ENCODE assay signal across 12 mouse cellular contexts in the genomic region with DNA sequence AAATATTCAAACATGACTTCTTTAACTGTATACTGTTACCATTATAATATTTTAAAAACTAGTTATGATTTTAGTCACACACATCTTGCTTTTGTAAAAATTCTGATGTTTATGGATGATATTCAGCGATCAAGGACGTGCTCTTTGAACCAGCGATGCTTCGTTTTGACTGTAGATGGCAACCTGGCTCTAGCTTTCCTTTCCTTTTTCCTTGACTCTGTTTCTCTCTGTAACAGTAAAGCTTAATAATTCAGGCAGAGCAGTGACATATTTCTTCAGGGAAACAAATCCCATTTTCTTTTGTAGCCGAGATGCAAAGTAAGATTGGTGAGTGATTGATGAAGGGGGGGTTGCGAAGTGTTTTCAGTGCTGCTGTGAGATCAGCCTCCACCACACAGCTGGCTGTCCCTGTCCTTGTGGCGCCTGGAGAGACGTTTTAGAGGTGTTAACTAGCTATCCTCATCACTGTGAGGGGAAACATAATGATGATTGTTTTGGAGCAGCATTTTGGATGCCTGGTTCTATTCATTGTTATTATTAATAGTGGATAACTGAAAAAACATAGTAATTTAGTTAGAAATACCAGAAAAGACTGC.
DNase-seq lines count a peak whose midpoint lies in the region; ATAC-seq and TF ChIP-seq lines count a peak whose summit lies in the region.
"Had no signal": no experiment of that assay in that cellular context is flagged by ENCODE, and none has a peak within 500 bp of the region (broad histone marks: within the 10 kb centered on the region; RNA-seq: fewer than 3 reads in every experiment).

No protein-coding gene starts in this region.

- no peak for TF ChIP-seq POLR2A in cortical plate, adult 2 months (IDR thresholded peaks at IDR 0.05; ENCODE audit: extremely low read depth, insufficient read depth, low read length)

- H3K4me1 ChIP-seq in midbrain, embryonic 14.5 days (ENCODE audit: control insufficient read depth, insufficient read depth, low read length) = no peaks in the 10 kb centered on the region
- H3K4me1 ChIP-seq in midbrain, embryonic 11.5 days (ENCODE audit: control insufficient read depth, insufficient read depth, low read length) = no peaks in the 10 kb centered on the region
- H3K4me1 ChIP-seq in cortical plate, adult 2 months (ENCODE audit: control insufficient read depth, insufficient read depth, low read length) = peaks cover 2% of the 10 kb centered on the region; the same call in 1 of the 2 replicates
- H3K4me1 ChIP-seq in neural tube, embryonic 14.5 days (ENCODE audit: control insufficient read depth, insufficient read depth, low read length) = no peaks in the 10 kb centered on the region

- no peaks in the 10 kb centered on the region for H3K27me3 ChIP-seq in midbrain, embryonic 14.5 days (ENCODE audit: control insufficient read depth, insufficient read depth, low read length)
- no peaks in the 10 kb centered on the region for H3K27me3 ChIP-seq in midbrain, embryonic 11.5 days (ENCODE audit: control insufficient read depth, insufficient read depth, low read length)
- H3K27me3 ChIP-seq in neural tube, embryonic 14.5 days (ENCODE audit: control insufficient read depth, insufficient read depth, low read length) = no peaks in the 10 kb centered on the region

- no peak for DNase-seq in gastrocnemius, adult 2 months
- no peak for DNase-seq in gastrocnemius, postnatal 25 days
- DNase-seq in midbrain, embryonic 14.5 days = peak; percentile 83
- DNase-seq in midbrain, embryonic 11.5 days (ENCODE audit: low spot score, missing footprints) = no peak
- DNase-seq in frontal cortex, postnatal 14 days (ENCODE audit: low spot score in 2 of 2) = no peak
- DNase-seq: adrenal gland, postnatal 14 days; cerebellum, adult 18-20 months; kidney, postnatal 4 days; thymus, adult 2 months had no signal

- no peak overlapping the region for H3K4me3 ChIP-seq in gastrocnemius, adult 2 months
- H3K4me3 ChIP-seq in midbrain, embryonic 14.5 days (replicated peaks; ENCODE audit: low read depth, low read length) = no peak overlapping the region
- no peak overlapping the region for H3K4me3 ChIP-seq in midbrain, embryonic 11.5 days (ENCODE audit: low read depth, low read length)
- H3K4me3 ChIP-seq in cortical plate, adult 2 months (ENCODE audit: insufficient read depth, low read length) = no peak overlapping the region
- no peak overlapping the region for H3K4me3 ChIP-seq in neural tube, embryonic 14.5 days (ENCODE audit: low read depth, low read length)

- no peaks in the 10 kb centered on the region for H3K9me3 ChIP-seq in midbrain, embryonic 14.5 days (ENCODE audit: control insufficient read depth, low read length)
- H3K9me3 ChIP-seq in midbrain, embryonic 11.5 days (ENCODE audit: control insufficient read depth, low read length) = no peaks in the 10 kb centered on the region
- H3K9me3 ChIP-seq in neural tube, embryonic 14.5 days (ENCODE audit: control insufficient read depth, low read length) = no peaks in the 10 kb centered on the region

- TF ChIP-seq CTCF in gastrocnemius, adult 2 months (IDR thresholded peaks at IDR 0.05) = peak; percentile 28; the same call in 1 of the 2 replicates
- TF ChIP-seq CTCF in cortical plate, adult 2 months (IDR thresholded peaks at IDR 0.05; ENCODE audit: extremely low read depth, insufficient read depth, low read length) = peak; percentile 59

- no peak overlapping the region for H3K4me2 ChIP-seq in midbrain, embryonic 14.5 days (ENCODE audit: low read length)
- no peak overlapping the region for H3K4me2 ChIP-seq in midbrain, embryonic 11.5 days
- no peak overlapping the region for H3K4me2 ChIP-seq in neural tube, embryonic 14.5 days (ENCODE audit: low read depth, low read length)

- 0 out of 2 replicates have a peak overlapping the region, but pooled peaks have one; percentile 21 for H3K9ac ChIP-seq in midbrain, embryonic 14.5 days (replicated peaks; ENCODE audit: low read length)
- no peak overlapping the region for H3K9ac ChIP-seq in midbrain, embryonic 11.5 days (ENCODE audit: low read length)
- H3K9ac ChIP-seq in neural tube, embryonic 14.5 days (replicated peaks; ENCODE audit: low read depth, low read length) = no peak overlapping the region
- H3K9ac ChIP-seq: liver, embryonic 14.5 days had no signal

- H3K27ac ChIP-seq in gastrocnemius, adult 2 months = no peak overlapping the region
- H3K27ac ChIP-seq in midbrain, embryonic 14.5 days (replicated peaks; ENCODE audit: low read depth, low read length) = 0 out of 2 replicates have a peak overlapping the region, but pooled peaks have one; percentile 5
- H3K27ac ChIP-seq in midbrain, embryonic 11.5 days (ENCODE audit: low read depth, low read length) = no peak overlapping the region
- H3K27ac ChIP-seq in cortical plate, adult 2 months (ENCODE audit: insufficient read depth, low read length) = no peak overlapping the region
- H3K27ac ChIP-seq in neural tube, embryonic 14.5 days (ENCODE audit: low read depth, low read length) = no peak overlapping the region
- H3K27ac ChIP-seq: liver, embryonic 14.5 days had no signal

- H3K36me3 ChIP-seq in midbrain, embryonic 14.5 days (ENCODE audit: control insufficient read depth, insufficient read depth, low read length) = no peaks in the 10 kb centered on the region
- H3K36me3 ChIP-seq in midbrain, embryonic 11.5 days (ENCODE audit: control insufficient read depth, insufficient read depth, low read length) = no peaks in the 10 kb centered on the region
- H3K36me3 ChIP-seq in neural tube, embryonic 14.5 days (ENCODE audit: control insufficient read depth, insufficient read depth, low read length) = no peaks in the 10 kb centered on the region

- no peak for ATAC-seq in midbrain, embryonic 14.5 days (ENCODE audit: low FRiP score, low TSS enrichment)
- ATAC-seq in midbrain, embryonic 11.5 days (ENCODE audit: low FRiP score) = no peak
- ATAC-seq in neural tube, embryonic 14.5 days (ENCODE audit: low read depth) = peak; percentile 73

- intact Hi-C loops in gastrocnemius, adult 2 months (cut with DNase I) = no loop called here

- WGBS in midbrain, embryonic 14.5 days = 59% methylated on average over 8 of the region's 8 CpGs
- 80% methylated on average over 8 of the region's 8 CpGs for WGBS in midbrain, embryonic 11.5 days
- 49% methylated on average over 8 of the region's 8 CpGs for WGBS in neural tube, embryonic 14.5 days
